Mouse (Mus musculus) MEL (cell line): ENCODE measurements around the gene Ldhb.

ENCODE experiments used
- CTCF ChIP-seq, 3 experiments: IDR thresholded peaks in 2 of 3; conservative IDR thresholded peaks in 1 of 3; 2 replicates each; pipeline ENCODE4 v1.5.1; 2011 to 2012; ENCODE audit warnings: low read length in 3 of 3, low read depth in 2 of 3, mild to moderate bottlenecking in 2 of 3, improper control_type of control experiment in 1 of 3, inconsistent platforms in 1 of 3, mixed read lengths in 1 of 3, moderate library complexity in 1 of 3; ENCODE audit not compliant: control insufficient read depth in 1 of 3, insufficient read depth in 1 of 3, poor library complexity in 1 of 3, severe bottlenecking in 1 of 3
- EP300 ChIP-seq, 2 experiments: IDR thresholded peaks; 2 replicates each; pipeline ENCODE4 v1.6.1; 2011; ENCODE audit warnings: improper control_type of control experiment in 2 of 2, low read length in 2 of 2, low read depth in 1 of 2, mild to moderate bottlenecking in 1 of 2
- GABPA ChIP-seq: IDR thresholded peaks from 2 replicates; pipeline ENCODE4 v1.6.1; 2012; ENCODE audit warnings: low read depth, mild to moderate bottlenecking, inconsistent platforms, low read length, improper control_type of control experiment, moderate library complexity
- GATA1 ChIP-seq: IDR thresholded peaks from 2 replicates; pipeline ENCODE4 v1.6.1; 2011; ENCODE audit warnings: low read depth, low read length, improper control_type of control experiment
- MEF2A ChIP-seq: IDR thresholded peaks from 2 replicates; pipeline ENCODE4 v1.6.1; 2014; ENCODE audit warnings: low read depth, mild to moderate bottlenecking, inconsistent platforms, low read length, improper control_type of control experiment; ENCODE audit not compliant: poor library complexity, insufficient replicate concordance, severe bottlenecking; ENCODE audit errors: extremely low read depth
- MYC ChIP-seq: IDR thresholded peaks from 2 replicates; pipeline ENCODE4 v1.6.1; 2011; ENCODE audit warnings: low read depth, mild to moderate bottlenecking, low read length, improper control_type of control experiment, moderate library complexity
- POLR2A ChIP-seq, 2 experiments: IDR thresholded peaks; 2 replicates each; pipeline ENCODE4 v1.6.1; 2011 to 2012; ENCODE audit warnings: low read length in 2 of 2, mild to moderate bottlenecking in 2 of 2, control low read depth in 1 of 2, improper control_type of control experiment in 1 of 2, low read depth in 1 of 2, moderate library complexity in 1 of 2; ENCODE audit not compliant: control insufficient read depth in 1 of 2, insufficient read depth in 1 of 2, poor library complexity in 1 of 2
- POLR2AphosphoS2 ChIP-seq: IDR thresholded peaks from 2 replicates; pipeline ENCODE4 v1.6.1; 2011; ENCODE audit warnings: low read length, improper control_type of control experiment
- TAL1 ChIP-seq: IDR thresholded peaks from 2 replicates; pipeline ENCODE4 v1.6.1; 2012; ENCODE audit warnings: mild to moderate bottlenecking, inconsistent platforms, low read length, moderate library complexity, mixed read lengths
- TCF12 ChIP-seq: IDR thresholded peaks from 2 replicates; pipeline ENCODE4 v1.6.1; 2014; ENCODE audit warnings: low read depth, mild to moderate bottlenecking, inconsistent platforms, low read length, improper control_type of control experiment, moderate library complexity
- USF1 ChIP-seq: IDR thresholded peaks from 2 replicates; pipeline ENCODE4 v1.6.1; 2014; ENCODE audit warnings: low read depth, mild to moderate bottlenecking, inconsistent platforms, low read length, improper control_type of control experiment, moderate library complexity
- USF2 ChIP-seq, 2 experiments: IDR thresholded peaks; 2 replicates each; pipeline ENCODE4 v1.6.1; 2011 to 2012; ENCODE audit warnings: improper control_type of control experiment in 2 of 2, low read length in 2 of 2, borderline replicate concordance in 1 of 2, inconsistent platforms in 1 of 2, low read depth in 1 of 2, mild to moderate bottlenecking in 1 of 2; ENCODE audit not compliant: insufficient read depth in 1 of 2

DNA sequence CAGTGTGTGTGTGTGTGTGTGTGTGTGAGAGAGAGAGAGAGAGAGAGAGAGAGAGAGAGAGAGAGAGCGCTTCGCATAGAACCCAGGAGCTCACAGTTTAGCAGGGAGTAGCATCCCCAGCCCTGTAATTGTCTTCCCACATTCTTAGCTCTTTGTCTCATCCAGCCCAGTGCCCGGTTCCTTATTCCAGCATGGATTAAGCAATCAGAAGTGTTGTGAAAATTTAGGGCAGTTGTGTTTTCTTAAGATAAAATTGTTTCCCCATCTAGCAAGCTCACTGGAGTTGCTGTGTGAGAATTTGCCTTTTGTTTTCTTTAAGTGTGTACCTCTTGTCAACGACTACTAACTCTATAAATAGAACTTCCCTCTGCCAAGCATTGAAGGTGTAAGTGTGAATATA, 906 bp upstream of the Ldhb start:
- no peak for TF ChIP-seq MYC
- TF ChIP-seq CTCF (IDR thresholded peaks at IDR 0.05 in 2 of 3, conservative IDR thresholded peaks at IDR 0.05 in 1 of 3; ENCODE audit: control insufficient read depth in 1 of 3, insufficient read depth in 1 of 3, low read depth in 2 of 3, low read length in 3 of 3, poor library complexity in 1 of 3, severe bottlenecking in 1 of 3) = no peak
- TF ChIP-seq MEF2A = no peak
- TF ChIP-seq TCF12 = no peak
- no peak for TF ChIP-seq POLR2A (IDR thresholded peaks at IDR 0.05; ENCODE audit: control insufficient read depth in 1 of 2, insufficient read depth in 1 of 2, low read depth in 1 of 2, low read length in 2 of 2, poor library complexity in 1 of 2)
- TF ChIP-seq GABPA = no peak
- TF ChIP-seq USF1 = no peak
- no peak for TF ChIP-seq EP300 (IDR thresholded peaks at IDR 0.05; ENCODE audit: low read depth in 1 of 2, low read length in 2 of 2)
- TF ChIP-seq POLR2AphosphoS2 = no peak
- TF ChIP-seq TAL1 = no peak
- TF ChIP-seq USF2 (IDR thresholded peaks at IDR 0.05; ENCODE audit: borderline replicate concordance in 1 of 2, insufficient read depth in 1 of 2, low read depth in 1 of 2, low read length in 2 of 2) = no peak
- TF ChIP-seq GATA1 = no peak
